22 mouse cellular contexts compared by ENCODE assay signal in genomic region chr8:13350052-13350451, GRCm38 (mm10). TPM values are rescaled to one million over a fixed set of nuclear protein-coding genes. Genes with fewer than 3 reads are reported as not detected.
"Had no signal": no experiment of that assay in that cellular context is flagged by ENCODE, and none has a peak within 500 bp of the region (broad histone marks: within the 10 kb centered on the region; RNA-seq: fewer than 3 reads in every experiment).

No protein-coding gene starts in this region.

- H3K27ac ChIP-seq: kidney, postnatal 0 days; limb, embryonic 15.5 days; liver, embryonic 15.5 days; midbrain, embryonic 15.5 days; stomach, embryonic 15.5 days had no signal

- H3K4me2 ChIP-seq: limb, embryonic 15.5 days; liver, embryonic 15.5 days; lung, embryonic 14.5 days; midbrain, embryonic 11.5 days; midbrain, embryonic 15.5 days; stomach, embryonic 15.5 days had no signal

- ATAC-seq: midbrain, embryonic 15.5 days had no signal

- H3K4me3 ChIP-seq: limb, embryonic 15.5 days; liver, embryonic 15.5 days; midbrain, embryonic 15.5 days; stomach, embryonic 15.5 days had no signal

- H3K9me3 ChIP-seq: limb, embryonic 15.5 days; liver, embryonic 15.5 days; midbrain, embryonic 15.5 days; stomach, embryonic 15.5 days had no signal

- H3K27me3 ChIP-seq: limb, embryonic 15.5 days; liver, embryonic 15.5 days; midbrain, embryonic 15.5 days; stomach, embryonic 15.5 days had no signal

- H3K9ac ChIP-seq: limb, embryonic 15.5 days; liver, embryonic 15.5 days; lung, embryonic 14.5 days; midbrain, embryonic 15.5 days; stomach, embryonic 15.5 days had no signal

- H3K4me1 ChIP-seq: midbrain, embryonic 15.5 days; stomach, embryonic 15.5 days had no signal

- DNase-seq: kidney, postnatal 36 days; layer of hippocampus, adult 9-11 months; layer of hippocampus, postnatal 36 days; lung, embryonic 14.5 days; lung, postnatal 10 days; lung, postnatal 4 days; right cerebral cortex, postnatal 14 days; thymus, adult 2 months; thymus, postnatal 25 days had no signal

RNA-seq across cellular contexts. Expression of gene Atp4b, which starts 46.6 kb away (rescaled TPM):
- total RNA-seq: layer of hippocampus, adult 18-20 months; layer of hippocampus, postnatal 36 days; left cerebral cortex, adult 8-10 months; left cerebral cortex, postnatal 25 days; megakaryocyte, adult 5-6 weeks had no signal
- polyA plus RNA-seq: limb, embryonic 11.5 days; limb, embryonic 15.5 days; liver, embryonic 15.5 days; lung, embryonic 14.5 days; midbrain, embryonic 15.5 days; neural tube, embryonic 14.5 days had no signal

RNA-seq across cellular contexts. Expression of gene Grk1, which starts 54.8 kb away (rescaled TPM):
- total RNA-seq: layer of hippocampus, adult 18-20 months; layer of hippocampus, postnatal 36 days; left cerebral cortex, postnatal 25 days had no signal
- polyA plus RNA-seq: limb, embryonic 11.5 days; limb, embryonic 15.5 days; liver, embryonic 15.5 days; lung, embryonic 14.5 days; neural tube, embryonic 14.5 days; spleen, adult 2 months; stomach, embryonic 15.5 days had no signal
